9 mouse cellular contexts compared by ENCODE assay signal in genomic region chr5:31240637-31241521, GRCm38 (mm10). TPM values are rescaled to one million over a fixed set of nuclear protein-coding genes. Genes with fewer than 3 reads are reported as not detected.
DNase-seq lines count a peak whose midpoint lies in the region; ATAC-seq lines count a peak whose summit lies in the region.
"Had no signal": no experiment of that assay in that cellular context is flagged by ENCODE, and none has a peak within 500 bp of the region (broad histone marks: within the 10 kb centered on the region; RNA-seq: fewer than 3 reads in every experiment).

Nrbp1 (plus strand) TSS chr5:31240864.
Gm9970 (minus strand) TSS chr5:31241232.

- peak within 1 kb of the TSS; percentile 88 to 100 for H3K4me3 ChIP-seq in heart, embryonic 14.5 days (ENCODE audit: control insufficient read depth in 1 of 2, insufficient read depth in 1 of 2, low read depth in 1 of 2, low read length in 2 of 2)
- peak within 1 kb of the TSS; percentile 94 for H3K4me3 ChIP-seq in liver, embryonic 13.5 days (replicated peaks)
- H3K4me3 ChIP-seq in stomach, embryonic 14.5 days (ENCODE audit: low read depth, low read length) = peak within 1 kb of the TSS; percentile 91

- peak within 1 kb of the TSS; percentile 88 for H3K4me2 ChIP-seq in heart, embryonic 14.5 days (ENCODE audit: low read length)
- H3K4me2 ChIP-seq in liver, embryonic 13.5 days = peak within 1 kb of the TSS; percentile 85
- peak within 1 kb of the TSS; percentile 71 for H3K4me2 ChIP-seq in stomach, embryonic 14.5 days (replicated peaks; ENCODE audit: low read depth, low read length)

- H3K4me1 ChIP-seq in heart, embryonic 14.5 days (ENCODE audit: control insufficient read depth in 2 of 2, insufficient read depth in 2 of 2, low read length in 2 of 2) = peaks cover 0 to 9% of the 10 kb centered on the region in 2 experiments; a peak in 2 of 4 replicates
- peaks cover 15% of the 10 kb centered on the region for H3K4me1 ChIP-seq in liver, embryonic 13.5 days (replicated peaks)
- peaks cover 5% of the 10 kb centered on the region; the same call in 1 of the 2 replicates for H3K4me1 ChIP-seq in stomach, embryonic 14.5 days (ENCODE audit: control insufficient read depth, insufficient read depth, low read length)

- peak within 1 kb of the TSS; percentile 96 for H3K9ac ChIP-seq in heart, embryonic 14.5 days (ENCODE audit: low read length)
- peak within 1 kb of the TSS; percentile 94 for H3K9ac ChIP-seq in liver, embryonic 13.5 days
- H3K9ac ChIP-seq in stomach, embryonic 14.5 days (replicated peaks; ENCODE audit: low read depth, low read length) = peak within 1 kb of the TSS; percentile 99

- 1% methylated on average over 91 of the region's 103 CpGs for WGBS in heart, embryonic 14.5 days
- under 1% methylated on average over 103 of the region's 103 CpGs for WGBS in liver, embryonic 13.5 days (ENCODE audit: insufficient replicate concordance)
- WGBS in stomach, embryonic 14.5 days = under 1% methylated on average over 94 of the region's 103 CpGs

- ATAC-seq in heart, embryonic 14.5 days (ENCODE audit: insufficient number of reproducible peaks, insufficient read depth, low FRiP score, low read depth) = peak; percentile 98
- peak; percentile 96 for ATAC-seq in liver, embryonic 13.5 days (ENCODE audit: low read depth)
- ATAC-seq in stomach, embryonic 14.5 days (ENCODE audit: insufficient number of reproducible peaks, insufficient read depth, low FRiP score, low read depth) = peak; percentile 98

- H3K27me3 ChIP-seq in heart, embryonic 14.5 days (ENCODE audit: control insufficient read depth, insufficient read depth, low read length) = no peaks in the 10 kb centered on the region
- no peaks in the 10 kb centered on the region for H3K27me3 ChIP-seq in liver, embryonic 13.5 days
- no peaks in the 10 kb centered on the region for H3K27me3 ChIP-seq in stomach, embryonic 14.5 days (ENCODE audit: control insufficient read depth, insufficient read depth, low read length)

- H3K9me3 ChIP-seq in heart, embryonic 14.5 days (ENCODE audit: control insufficient read depth, low read length) = no peaks in the 10 kb centered on the region
- no peaks in the 10 kb centered on the region for H3K9me3 ChIP-seq in liver, embryonic 13.5 days (replicated peaks)
- no peaks in the 10 kb centered on the region for H3K9me3 ChIP-seq in stomach, embryonic 14.5 days (ENCODE audit: control insufficient read depth, low read depth, low read length)

- H3K36me3 ChIP-seq in heart, embryonic 14.5 days (ENCODE audit: control insufficient read depth, insufficient read depth, low read length) = peaks cover 24% of the 10 kb centered on the region
- H3K36me3 ChIP-seq in liver, embryonic 13.5 days = peaks cover 23% of the 10 kb centered on the region
- peaks cover 23% of the 10 kb centered on the region for H3K36me3 ChIP-seq in stomach, embryonic 14.5 days (ENCODE audit: control insufficient read depth, insufficient read depth, low read length)

- H3K27ac ChIP-seq in heart, embryonic 14.5 days (replicated peaks in 1 of 2; ENCODE audit: control insufficient read depth in 1 of 2, insufficient read depth in 1 of 2, low read depth in 2 of 2, low read length in 2 of 2) = peak within 1 kb of the TSS; percentile 99
- H3K27ac ChIP-seq in liver, embryonic 13.5 days = peak within 1 kb of the TSS; percentile 96
- peak within 1 kb of the TSS; percentile 98 for H3K27ac ChIP-seq in stomach, embryonic 14.5 days (ENCODE audit: low read length)

- DNase-seq in CD8-positive naive resting alpha-beta T cell, adult 2 months (ENCODE audit: low read depth in 2 of 2, low spot score in 2 of 2) = peak; percentile 87 to 90
- DNase-seq in c-Kit-negative CD71-positive TER-119-positive erythroid progenitor cells, embryonic 14.5 days (ENCODE audit: low read depth, low spot score) = peak; percentile 92
- peak; percentile 86 for DNase-seq in fibroblast of lung, adult 2 months (ENCODE audit: low read depth)
- peak; percentile 98 for DNase-seq in kidney, postnatal 14 days
- DNase-seq in liver, embryonic 13.5 days = peak; percentile 93
- peak; percentile 93 for DNase-seq in natural killer cell, adult 2 months (ENCODE audit: low spot score in 2 of 2)

RNA-seq across cellular contexts. Expression of gene Nrbp1, which starts in this region (rescaled TPM):
- 124 and 125 TPM in 2 replicates for polyA plus RNA-seq in heart, embryonic 14.5 days (2014; fragmentation: Nextera tagmentation; extraction: Ambion mirVana)
- polyA plus RNA-seq in liver, embryonic 13.5 days (2015; fragmentation: Nextera tagmentation; extraction: Ambion mirVana) = 47.7 and 54.7 TPM in 2 replicates
- polyA plus RNA-seq in stomach, embryonic 14.5 days (2014; fragmentation: Nextera tagmentation; extraction: Ambion mirVana) = 168 and 169 TPM in 2 replicates

RNA-seq across cellular contexts. Expression of gene Gm9970, which starts in this region (rescaled TPM):
- polyA plus RNA-seq in heart, embryonic 14.5 days (2014; fragmentation: Nextera tagmentation; extraction: Ambion mirVana) = 0.41 and 1.1 TPM in 2 replicates
- not detected in 2 replicates for polyA plus RNA-seq in liver, embryonic 13.5 days (2015; fragmentation: Nextera tagmentation; extraction: Ambion mirVana)
- 0.51 and 1.0 TPM in 2 replicates for polyA plus RNA-seq in stomach, embryonic 14.5 days (2014; fragmentation: Nextera tagmentation; extraction: Ambion mirVana)
- polyA plus RNA-seq: large intestine, adult 2 months had no signal

Comparison
In these comparisons a context has a peak if more than half of its experiments do, and no peak if none do; other contexts are left out.
1. Peak in every context shown above with its lines: DNase-seq, ATAC-seq, H3K4me3 ChIP-seq and H3K27ac ChIP-seq.